Mouse (Mus musculus) splenic B cell, adult 2 months (primary cell): Measurements from ENCODE around the gene Npff.
A peak's percentile ranks its signal among the peaks of the same experiment; 100 is the strongest.

Experiments used
- DNase-seq: peaks from one replicate; pipeline ENCODE4 v3.0.0-alpha.2; 2011; ENCODE audit warnings: low read depth, low spot score
- H3K27me3 ChIP-seq: 2 replicates; pipeline ENCODE4 v1.6.1; 2012; ENCODE audit warnings: mild to moderate bottlenecking, low read length, moderate library complexity, mixed read lengths; ENCODE audit not compliant: control insufficient read depth, poor library complexity, insufficient read depth, severe bottlenecking
- H3K36me3 ChIP-seq: 2 replicates; pipeline ENCODE4 v1.6.1; 2012; ENCODE audit warnings: mild to moderate bottlenecking, low read length, moderate library complexity, mixed read lengths; ENCODE audit not compliant: control insufficient read depth, poor library complexity, insufficient read depth, severe bottlenecking

Gene Npff

DNA sequence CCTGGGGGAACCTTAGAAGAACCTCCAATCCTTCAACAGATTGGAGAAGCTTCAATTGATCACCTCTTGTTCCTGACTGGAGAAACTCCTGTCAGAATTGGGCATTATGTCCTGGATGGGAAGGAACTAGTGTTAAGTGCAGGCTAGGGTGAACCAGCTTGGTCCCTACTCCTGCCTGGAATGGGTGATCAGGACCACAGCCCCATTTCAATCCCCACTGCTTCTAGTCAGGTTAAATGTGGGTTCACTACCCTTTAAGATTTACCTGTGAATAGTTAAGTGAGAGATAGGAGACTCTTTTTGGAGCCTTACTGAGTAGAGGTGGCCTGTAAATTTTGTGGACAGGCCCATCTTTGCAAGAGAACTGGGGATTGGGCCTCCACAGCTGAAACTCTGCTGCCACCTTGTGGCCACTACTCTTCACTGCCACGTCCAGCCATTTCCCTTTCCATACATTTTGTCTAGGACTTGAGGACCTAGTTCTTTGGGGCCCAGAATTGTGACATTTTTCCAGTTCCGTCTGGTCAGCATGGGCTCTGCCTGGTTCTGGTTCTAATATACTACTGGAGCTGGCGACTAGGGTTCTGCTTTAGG lies at the start of gene Npff:
Npff (minus strand) TSS at position 51 of the 594 bp plus-strand sequence.
- peak; percentile 86 for DNase-seq
- H3K27me3 ChIP-seq: no peaks in the 10 kb centered on the region
- peaks cover 11% of the 10 kb centered on the region; the same call in 1 of the 2 replicates for H3K36me3 ChIP-seq

DNA sequence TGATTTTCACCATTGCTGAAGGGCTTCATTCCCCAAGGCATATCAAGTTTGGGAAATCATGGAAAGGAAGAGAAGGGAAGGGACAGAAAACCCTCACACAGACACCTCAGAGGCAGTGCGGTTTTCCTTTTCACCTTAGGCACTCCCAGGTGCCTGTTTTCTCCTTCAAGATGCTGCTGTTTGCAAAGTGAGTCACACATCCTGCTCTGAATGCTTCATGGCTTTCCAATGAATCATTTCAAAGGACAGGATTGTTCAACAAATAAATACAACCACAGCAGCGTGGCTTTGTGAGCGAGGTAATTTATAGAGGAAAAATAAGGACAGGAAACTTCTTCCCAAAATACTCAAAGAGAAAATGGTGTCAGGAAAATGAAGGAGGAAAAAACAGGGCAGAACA lies 47.3 kb upstream of the Npff start:
- H3K36me3 ChIP-seq: no peaks in the 10 kb centered on the region
- DNase-seq: no peak

DNA sequence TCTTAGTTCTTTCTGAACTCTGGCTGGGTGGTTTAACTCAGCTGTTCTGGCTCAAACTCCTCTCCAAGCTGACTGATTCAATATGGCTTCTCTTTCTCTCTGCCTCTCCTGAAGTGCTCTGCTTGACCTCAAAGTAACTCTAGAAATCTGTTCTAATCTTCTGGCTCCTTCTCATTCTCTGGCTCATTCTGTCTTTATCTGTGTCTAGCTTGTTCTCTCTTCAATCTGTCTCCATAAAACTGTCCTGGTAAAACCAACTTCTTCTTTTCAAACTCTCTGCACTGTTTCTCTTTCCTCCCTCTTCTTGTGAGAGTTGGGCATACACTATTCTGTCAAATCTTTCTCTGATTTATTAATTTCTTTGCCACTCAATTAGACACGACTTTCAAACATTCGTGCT lies 43.1 kb upstream of the Npff start:
- Histone ChIP-seq H3K27me3 (no peaks in the 10 kb centered on the region), H3K36me3 (no peaks in the 10 kb centered on the region)
- DNase-seq: no peak

More for the DNA sequence above, 47.3 kb upstream of the Npff start:
- H3K27me3 ChIP-seq: no peaks in the 10 kb centered on the region

- Histone ChIP-seq H3K36me3 (peaks cover 2% of the 10 kb centered on the region; the same call in 1 of the 2 replicates), H3K27me3 (no peaks in the 10 kb centered on the region)
- DNase-seq: no peak
Observed at GRCm38 (mm10) chr15:102563681-102564080, 38.9 kb upstream of the Npff start.

DNA sequence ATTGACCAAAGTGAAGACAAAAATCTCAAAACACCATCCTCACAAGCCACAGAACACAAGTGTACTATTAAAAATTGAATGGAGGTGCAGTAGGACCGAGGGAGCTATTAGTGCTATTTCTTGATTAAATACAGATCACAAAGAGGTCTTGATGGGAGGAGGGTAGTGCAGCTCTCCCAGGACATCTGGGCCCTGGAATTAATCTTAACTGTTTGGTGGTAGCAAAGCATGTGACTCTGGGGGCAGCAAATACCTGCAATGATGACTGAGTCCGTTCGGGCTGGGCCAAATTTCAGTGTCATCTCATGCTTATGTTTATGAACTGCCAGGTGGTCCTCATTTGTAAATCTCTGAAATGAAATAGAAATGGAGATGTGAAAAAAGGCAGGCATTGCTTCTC lies 38.3 kb upstream of the Npff start:
- H3K27me3 ChIP-seq: no peaks in the 10 kb centered on the region
- no peak for DNase-seq
- peaks cover 2% of the 10 kb centered on the region; the same call in 1 of the 2 replicates for H3K36me3 ChIP-seq

DNA sequence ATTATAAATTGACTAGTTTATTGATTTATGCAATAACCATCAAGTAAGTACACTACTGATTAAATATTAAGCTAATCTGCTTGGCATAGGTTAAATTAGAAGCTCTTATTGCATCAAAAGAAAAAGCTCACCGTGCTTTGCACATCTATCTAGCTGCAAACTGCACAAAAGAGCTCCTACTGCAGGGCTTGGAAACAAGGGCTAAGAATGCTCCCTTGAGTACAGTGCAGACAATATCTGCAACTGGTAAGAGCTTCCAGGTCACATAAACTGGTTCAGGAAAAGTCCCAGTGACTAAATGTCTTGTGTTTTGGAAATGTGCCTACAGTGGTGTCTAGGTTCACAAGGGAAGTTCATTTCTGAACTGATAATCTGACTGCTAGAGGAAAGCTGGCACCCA lies 37.7 kb upstream of the Npff start:
- peaks cover 2% of the 10 kb centered on the region; the same call in 1 of the 2 replicates for H3K36me3 ChIP-seq
- DNase-seq: no peak
- H3K27me3 ChIP-seq: no peaks in the 10 kb centered on the region

GRCm38 (mm10) chr15:102557580-102557979 lies 32.8 kb upstream of the Npff start:
- H3K36me3 ChIP-seq: peaks cover 13% of the 10 kb centered on the region
- no peaks in the 10 kb centered on the region for H3K27me3 ChIP-seq
- DNase-seq: no peak

DNA sequence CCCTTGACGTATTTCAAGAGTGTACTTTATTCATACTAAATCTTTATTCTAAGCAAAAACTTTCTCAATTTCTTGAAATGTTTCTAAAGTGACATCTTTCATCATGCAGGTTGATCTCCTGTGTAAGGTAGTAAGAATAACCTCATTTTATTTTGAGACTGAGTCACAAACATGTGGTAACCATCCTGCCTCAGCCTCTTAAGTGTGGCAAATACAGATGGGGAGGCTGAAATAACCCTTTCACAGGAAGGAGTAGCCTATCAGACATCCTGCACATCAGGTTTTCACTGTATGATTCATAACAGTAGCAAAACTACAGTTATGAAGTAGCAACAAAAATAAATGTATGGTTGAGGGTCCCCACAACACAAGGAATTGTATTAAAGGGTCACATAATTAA lies 30.8 kb upstream of the Npff start:
- DNase-seq: no peak
- Histone ChIP-seq H3K27me3 (no peaks in the 10 kb centered on the region), H3K36me3 (peaks cover 20% of the 10 kb centered on the region)

DNA sequence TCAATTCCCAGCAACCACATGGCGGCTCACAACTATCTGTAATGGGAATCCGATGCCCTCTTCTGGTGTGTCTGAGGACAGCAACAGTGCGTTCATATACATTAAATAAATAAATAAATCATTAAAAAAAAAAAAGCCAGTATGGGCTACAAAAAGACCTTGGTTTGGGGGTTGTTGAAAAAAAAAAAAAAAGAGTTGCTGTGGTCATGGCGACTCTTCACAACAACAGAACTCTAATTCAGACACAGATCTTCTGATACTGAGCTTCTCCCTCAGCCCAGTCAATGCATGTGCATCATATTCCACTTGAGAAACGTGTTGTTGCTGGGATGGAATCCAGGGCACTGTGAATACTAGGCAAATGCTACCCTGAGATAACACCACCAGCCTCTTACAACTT lies 27.9 kb upstream of the Npff start:
- H3K36me3 ChIP-seq: peaks cover 19% of the 10 kb centered on the region
- no peak for DNase-seq
- no peaks in the 10 kb centered on the region for H3K27me3 ChIP-seq

GRCm38 (mm10) chr15:102547478-102547877 lies 22.7 kb upstream of the Npff start:
- Histone ChIP-seq H3K36me3 (peaks cover 26% of the 10 kb centered on the region), H3K27me3 (no peaks in the 10 kb centered on the region)

GRCm38 (mm10) chr15:102546677-102547427 lies 22.1 kb upstream of the Npff start:
- Histone ChIP-seq H3K27me3 (no peaks in the 10 kb centered on the region), H3K36me3 (peaks cover 24% of the 10 kb centered on the region)
- no peak for DNase-seq

More at GRCm38 (mm10) chr15:102547478-102547877, 22.7 kb upstream of the Npff start:
- DNase-seq: no peak

DNA sequence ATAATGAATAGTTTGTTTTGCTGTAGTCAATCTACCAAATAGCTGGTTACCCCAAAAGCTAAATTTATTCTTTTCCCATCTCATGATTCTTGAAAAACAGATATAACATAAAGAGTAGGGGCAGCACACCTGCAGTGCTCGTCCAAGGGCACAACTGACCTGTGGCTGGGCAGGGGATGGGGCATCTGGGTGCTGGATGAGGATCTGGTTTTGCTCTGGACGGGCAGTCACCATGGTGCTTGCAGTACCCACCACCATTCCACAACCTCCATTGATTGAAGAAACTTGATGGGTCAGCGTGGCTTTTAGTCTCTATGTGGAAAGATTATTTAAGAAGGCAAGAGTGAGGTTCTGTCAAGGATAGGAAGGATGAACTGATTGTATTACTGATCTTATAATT lies 21.5 kb upstream of the Npff start:
- Histone ChIP-seq H3K27me3 (no peaks in the 10 kb centered on the region), H3K36me3 (peaks cover 23% of the 10 kb centered on the region)
- no peak for DNase-seq

DNA sequence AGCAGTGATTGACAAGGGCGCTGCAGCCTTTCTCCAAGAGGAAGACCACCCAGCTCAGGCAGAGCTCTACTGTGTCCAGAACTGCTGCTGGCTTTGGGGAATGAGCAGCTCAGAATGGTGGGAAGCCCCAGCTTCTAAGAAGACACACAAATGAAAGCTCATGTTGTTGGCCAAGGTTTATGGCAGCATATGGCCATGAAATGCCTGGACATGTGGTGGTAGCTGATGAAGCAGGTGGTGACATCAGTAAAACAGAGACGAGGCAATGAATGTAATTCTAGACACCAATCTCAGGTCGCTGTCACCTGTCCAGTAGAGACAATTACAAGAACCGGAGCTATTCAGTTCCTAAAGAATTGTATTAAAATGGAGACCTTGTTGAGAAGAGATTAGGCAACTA lies 20.1 kb upstream of the Npff start:
- Histone ChIP-seq H3K36me3 (peaks cover 22% of the 10 kb centered on the region), H3K27me3 (no peaks in the 10 kb centered on the region)
- no peak for DNase-seq

GRCm38 (mm10) chr15:102533926-102534325 lies 9.2 kb upstream of the Npff start:
- H3K36me3 ChIP-seq: peaks cover 26% of the 10 kb centered on the region
- H3K27me3 ChIP-seq: no peaks in the 10 kb centered on the region
- no peak for DNase-seq

DNA sequence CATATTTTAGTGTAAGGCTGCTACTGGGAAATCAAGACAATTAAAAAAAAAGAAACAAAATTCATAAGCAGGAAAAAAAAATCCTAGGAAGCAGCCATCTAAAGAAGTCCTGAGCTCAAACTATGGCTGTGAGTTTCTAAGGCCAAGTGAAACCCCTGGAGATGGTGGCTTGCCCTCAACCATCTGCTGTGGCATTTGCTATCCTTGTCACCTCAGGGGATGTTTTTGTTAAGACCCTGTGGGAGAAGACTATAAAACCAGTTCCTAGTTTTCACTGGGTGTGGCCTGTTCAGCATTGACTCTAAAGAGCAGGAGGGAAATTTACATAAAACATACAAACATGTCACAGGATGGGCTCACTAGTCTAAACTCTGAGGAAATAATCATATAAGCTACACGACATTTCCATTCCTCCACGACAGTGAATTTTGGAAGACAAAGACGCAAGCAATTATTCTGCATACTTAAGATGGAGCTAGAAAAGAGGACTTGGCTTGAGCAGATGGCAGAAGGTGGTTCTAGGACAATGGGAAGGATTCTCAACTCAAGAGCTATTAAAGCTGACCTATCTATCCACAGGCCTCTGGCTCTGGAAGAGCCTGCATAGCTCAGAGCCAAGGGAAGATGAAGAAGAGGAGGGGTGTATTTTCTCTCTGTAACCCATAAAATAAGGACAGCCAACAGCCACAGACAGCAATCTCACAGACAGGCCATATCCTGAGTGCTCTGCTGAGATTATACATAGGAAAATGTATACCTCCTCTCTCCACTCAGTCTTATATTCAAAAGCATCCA lies 7.6 kb upstream of the Npff start:
- DNase-seq: no peak
- H3K27me3 ChIP-seq: no peaks in the 10 kb centered on the region

More for the DNA sequence above, 7.6 kb upstream of the Npff start:
- H3K36me3 ChIP-seq: peaks cover 30% of the 10 kb centered on the region
